In the genomic region with DNA sequence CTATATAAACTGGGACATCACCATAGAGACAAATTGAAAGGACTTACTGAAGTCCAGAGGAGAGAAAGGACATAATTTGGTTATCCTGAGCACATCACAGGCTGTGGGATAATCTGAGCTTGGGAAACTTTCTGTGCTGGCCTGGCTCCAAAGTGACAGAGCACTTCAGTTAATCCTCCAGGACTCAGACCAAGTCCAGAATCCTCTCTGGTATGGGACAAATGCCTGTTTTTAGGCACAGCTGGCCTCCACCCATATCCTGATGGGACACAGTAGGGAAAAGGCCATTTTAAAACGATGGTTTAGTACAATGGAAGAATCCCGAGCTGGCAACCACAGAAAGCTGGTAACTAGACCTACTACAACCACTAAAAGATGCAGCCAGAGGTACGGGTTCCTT, we compare ENCODE assay signal across 20 mouse cellular contexts.
DNase-seq lines count a peak whose midpoint lies in the region; ATAC-seq lines count a peak whose summit lies in the region.
"Had no signal": no experiment of that assay in that cellular context is flagged by ENCODE, and none has a peak within 500 bp of the region (broad histone marks: within the 10 kb centered on the region; RNA-seq: fewer than 3 reads in every experiment).

No protein-coding gene starts in this region.

- H3K9ac ChIP-seq in heart, embryonic 12.5 days = no peak overlapping the region
- H3K9ac ChIP-seq in neural tube, embryonic 15.5 days (replicated peaks) = no peak overlapping the region
- H3K9ac ChIP-seq: forebrain, embryonic 15.5 days; hindbrain, embryonic 14.5 days; limb, embryonic 12.5 days; liver, embryonic 14.5 days had no signal

- no peak for ATAC-seq in heart, embryonic 12.5 days (ENCODE audit: insufficient number of reproducible peaks, low FRiP score)
- ATAC-seq in neural tube, embryonic 15.5 days (ENCODE audit: low FRiP score) = no peak
- ATAC-seq: activated CD4-positive, CD25-positive, alpha-beta regulatory T cell, adult 4 months; forebrain, embryonic 15.5 days had no signal

- no peaks in the 10 kb centered on the region for H3K9me3 ChIP-seq in heart, embryonic 12.5 days (replicated peaks)
- H3K9me3 ChIP-seq in neural tube, embryonic 15.5 days (replicated peaks) = no peaks in the 10 kb centered on the region
- H3K9me3 ChIP-seq in hindbrain, embryonic 10.5 days = no peaks in the 10 kb centered on the region
- H3K9me3 ChIP-seq: forebrain, embryonic 15.5 days; G1E; limb, embryonic 12.5 days had no signal

- H3K27me3 ChIP-seq in heart, embryonic 12.5 days (replicated peaks) = no peaks in the 10 kb centered on the region
- H3K27me3 ChIP-seq in neural tube, embryonic 15.5 days (replicated peaks) = no peaks in the 10 kb centered on the region
- no peaks in the 10 kb centered on the region for H3K27me3 ChIP-seq in hindbrain, embryonic 10.5 days (ENCODE audit: insufficient read depth, poor library complexity, severe bottlenecking)
- H3K27me3 ChIP-seq: forebrain, embryonic 15.5 days; limb, embryonic 12.5 days had no signal

- no peak overlapping the region for H3K4me2 ChIP-seq in heart, embryonic 12.5 days
- H3K4me2 ChIP-seq in neural tube, embryonic 15.5 days = no peak overlapping the region
- H3K4me2 ChIP-seq: forebrain, embryonic 15.5 days; hindbrain, embryonic 14.5 days; limb, embryonic 12.5 days had no signal

- WGBS in heart, embryonic 12.5 days = 79% methylated on average over 3 of the region's 3 CpGs
- WGBS in neural tube, embryonic 15.5 days = 92% methylated on average over 3 of the region's 3 CpGs
- 91% methylated on average over 3 of the region's 3 CpGs for WGBS in hindbrain, embryonic 10.5 days

- no peaks in the 10 kb centered on the region for H3K36me3 ChIP-seq in heart, embryonic 12.5 days
- no peaks in the 10 kb centered on the region for H3K36me3 ChIP-seq in neural tube, embryonic 15.5 days
- no peaks in the 10 kb centered on the region for H3K36me3 ChIP-seq in hindbrain, embryonic 10.5 days
- H3K36me3 ChIP-seq: forebrain, embryonic 15.5 days; G1E; limb, embryonic 12.5 days had no signal

- peaks cover 19% of the 10 kb centered on the region for H3K4me1 ChIP-seq in heart, embryonic 12.5 days (replicated peaks)
- H3K4me1 ChIP-seq in neural tube, embryonic 15.5 days = no peaks in the 10 kb centered on the region
- H3K4me1 ChIP-seq in hindbrain, embryonic 10.5 days (replicated peaks) = peaks cover 5% of the 10 kb centered on the region
- H3K4me1 ChIP-seq: forebrain, embryonic 15.5 days had no signal

- no peak overlapping the region for H3K4me3 ChIP-seq in heart, embryonic 12.5 days
- no peak overlapping the region for H3K4me3 ChIP-seq in neural tube, embryonic 15.5 days (replicated peaks)
- no peak overlapping the region for H3K4me3 ChIP-seq in hindbrain, embryonic 10.5 days
- H3K4me3 ChIP-seq: forebrain, embryonic 15.5 days; limb, embryonic 12.5 days had no signal

- peak; percentile 68 to 80 for DNase-seq in heart, adult 18-20 months
- peak; percentile 4 for DNase-seq in neural tube, embryonic 10.5 days (ENCODE audit: extremely low spot score, low spot score)
- peak; percentile 72 for DNase-seq in heart, adult 8-10 months (ENCODE audit: low spot score)
- peak; percentile 67 for DNase-seq in skeletal muscle tissue, adult 2 months (ENCODE audit: low read depth, low spot score)
- DNase-seq in spleen, postnatal 14 days (ENCODE audit: low spot score in 2 of 2) = no peak
- no peak for DNase-seq in hindbrain, embryonic 10.5 days (ENCODE audit: low spot score)
- DNase-seq: adrenal gland, postnatal 36 days; cerebellum, adult 11-12 months; cerebellum, postnatal 25 days; embryo, embryonic 11 days; kidney, adult 9 months; thymus, postnatal 4 days had no signal

- no peak overlapping the region for H3K27ac ChIP-seq in heart, embryonic 12.5 days (ENCODE audit: poor library complexity, severe bottlenecking)
- no peak overlapping the region for H3K27ac ChIP-seq in neural tube, embryonic 15.5 days (replicated peaks)
- H3K27ac ChIP-seq in hindbrain, embryonic 10.5 days = no peak overlapping the region
- H3K27ac ChIP-seq: forebrain, embryonic 15.5 days; hindbrain, embryonic 14.5 days; limb, embryonic 12.5 days; liver, embryonic 14.5 days had no signal

Comparison
In these comparisons a context has a peak if more than half of its experiments do, and no peak if none do; other contexts are left out.
1. DNase-seq: peak in heart, adult 18-20 months (2 of 2), neural tube, embryonic 10.5 days (single experiment), heart, adult 8-10 months (single experiment) and skeletal muscle tissue, adult 2 months (single experiment); none in spleen, postnatal 14 days (0 of 2) and hindbrain, embryonic 10.5 days (single experiment).